ENCODE assay signal across 16 mouse cellular contexts in genomic region chr1:160446823-160447222, GRCm38 (mm10).
"Had no signal": no experiment of that assay in that cellular context is flagged by ENCODE, and none has a peak within 500 bp of the region (broad histone marks: within the 10 kb centered on the region; RNA-seq: fewer than 3 reads in every experiment).

No protein-coding gene starts in this region.

- H3K4me1 ChIP-seq: neural tube, embryonic 13.5 days; neural tube, embryonic 15.5 days; stomach, embryonic 15.5 days had no signal

- H3K36me3 ChIP-seq: neural tube, embryonic 13.5 days; neural tube, embryonic 15.5 days; stomach, embryonic 15.5 days had no signal

- DNase-seq: retina, postnatal 1 day; right cerebral cortex, adult 18-20 months; right cerebral cortex, postnatal 14 days; right cerebral cortex, postnatal 25 days; right cerebral cortex, postnatal 4 days; spleen, adult 18-20 months; thymus, adult 18-20 months; thymus, adult 2 months; thymus, postnatal 14 days; thymus, postnatal 25 days; thymus, postnatal 36 days; thymus, postnatal 4 days had no signal

- H3K9ac ChIP-seq: neural tube, embryonic 13.5 days; neural tube, embryonic 15.5 days; stomach, embryonic 15.5 days had no signal

- H3K4me3 ChIP-seq: neural tube, embryonic 13.5 days; neural tube, embryonic 15.5 days; stomach, embryonic 15.5 days had no signal

- H3K27ac ChIP-seq: neural tube, embryonic 13.5 days; neural tube, embryonic 15.5 days; stomach, embryonic 15.5 days; stomach, postnatal 0 days had no signal

- H3K27me3 ChIP-seq: neural tube, embryonic 13.5 days; neural tube, embryonic 15.5 days; stomach, embryonic 15.5 days had no signal

- H3K4me2 ChIP-seq: neural tube, embryonic 13.5 days; neural tube, embryonic 15.5 days; stomach, embryonic 15.5 days had no signal

- H3K9me3 ChIP-seq: neural tube, embryonic 13.5 days; neural tube, embryonic 15.5 days; stomach, embryonic 15.5 days had no signal
